Comparison of ENCODE assay signal across 8 mouse cellular contexts in genomic region chr6:86403728-86404099, GRCm38 (mm10). TPM values are rescaled to one million over a fixed set of nuclear protein-coding genes. Genes with fewer than 3 reads are reported as not detected.
DNase-seq lines count a peak whose midpoint lies in the region; ATAC-seq and TF ChIP-seq lines count a peak whose summit lies in the region.

No protein-coding gene starts in this region.

- H3K4me3 ChIP-seq in E14TG2a.4 (replicated peaks; ENCODE audit: low read length), result peak overlapping the region; percentile 90
- H3K4me3 ChIP-seq in erythroblast, embryonic 14.5 days (replicated peaks), result peak overlapping the region; percentile 90
- peak overlapping the region; percentile 81 for H3K4me3 ChIP-seq in liver, postnatal 0 days (ENCODE audit: low read depth, low read length)
- H3K4me3 ChIP-seq in neural tube, embryonic 15.5 days (replicated peaks), result peak overlapping the region; percentile 72

- intact Hi-C loops in heart, postnatal 10 days (cut with DNase I), result no loop called here

- 0% methylated on average over 15 of the region's 15 CpGs for WGBS in liver, postnatal 0 days (ENCODE audit: insufficient replicate concordance)
- under 1% methylated on average over 15 of the region's 15 CpGs for WGBS in neural tube, embryonic 15.5 days

- peaks cover 10% of the 10 kb centered on the region for H3K27me3 ChIP-seq in E14TG2a.4 (ENCODE audit: insufficient read depth, low read length)
- peaks cover 7% of the 10 kb centered on the region for H3K27me3 ChIP-seq in erythroblast, embryonic 14.5 days (ENCODE audit: control insufficient read depth)
- no peaks in the 10 kb centered on the region for H3K27me3 ChIP-seq in liver, postnatal 0 days (ENCODE audit: insufficient read depth, low read length)
- no peaks in the 10 kb centered on the region for H3K27me3 ChIP-seq in neural tube, embryonic 15.5 days (replicated peaks)

- H3K9me3 ChIP-seq in E14TG2a.4 (ENCODE audit: low read length), result no peaks in the 10 kb centered on the region
- no peaks in the 10 kb centered on the region for H3K9me3 ChIP-seq in erythroblast, embryonic 14.5 days (ENCODE audit: control insufficient read depth, low read length)
- no peaks in the 10 kb centered on the region for H3K9me3 ChIP-seq in liver, postnatal 0 days (ENCODE audit: low read length)
- H3K9me3 ChIP-seq in neural tube, embryonic 15.5 days (replicated peaks), result no peaks in the 10 kb centered on the region

- TF ChIP-seq CTCF in E14TG2a.4 (conservative IDR thresholded peaks at IDR 0.05; ENCODE audit: low read length), result no peak
- 0 out of 2 replicates have a peak, but pooled peaks have one; percentile 4 for TF ChIP-seq CTCF in liver, postnatal 0 days (IDR thresholded peaks at IDR 0.05; ENCODE audit: low read depth)

- H3K9ac ChIP-seq in liver, postnatal 0 days (replicated peaks), result peak overlapping the region; percentile 22; the same call in 1 of the 2 replicates
- H3K9ac ChIP-seq in neural tube, embryonic 15.5 days (replicated peaks), result peak overlapping the region; percentile 98; the same call in 1 of the 2 replicates

- peak; percentile 70 for ATAC-seq in liver, postnatal 0 days
- peak; percentile 83 for ATAC-seq in neural tube, embryonic 15.5 days (ENCODE audit: low FRiP score)

- peak; percentile 92 for DNase-seq in brain, adult 2 months (ENCODE audit: low read depth, low spot score)
- peak; percentile 90 to 93 for DNase-seq in heart, postnatal 10 days
- DNase-seq in layer of hippocampus, adult 18-20 months (ENCODE audit: low spot score in 2 of 2), result peak; percentile 88 to 98
- DNase-seq in liver, postnatal 0 days, result peak; percentile 86
- peak; percentile 37 for DNase-seq in urinary bladder, postnatal 10 days (ENCODE audit: low spot score)

- H3K27ac ChIP-seq in liver, postnatal 0 days (ENCODE audit: low read depth), result peak overlapping the region; percentile 97
- H3K27ac ChIP-seq in neural tube, embryonic 15.5 days (replicated peaks), result peak overlapping the region; percentile 100

- H3K4me1 ChIP-seq in E14TG2a.4 (replicated peaks; ENCODE audit: low read depth, low read length), result peaks cover 37% of the 10 kb centered on the region
- H3K4me1 ChIP-seq in erythroblast, embryonic 14.5 days (ENCODE audit: control insufficient read depth), result peaks cover 37% of the 10 kb centered on the region
- H3K4me1 ChIP-seq in liver, postnatal 0 days (ENCODE audit: insufficient read depth), result peaks cover 13% of the 10 kb centered on the region
- H3K4me1 ChIP-seq in neural tube, embryonic 15.5 days, result peaks cover 32% of the 10 kb centered on the region

- peak overlapping the region; percentile 70 for H3K4me2 ChIP-seq in liver, postnatal 0 days (ENCODE audit: low read depth, low read length)
- peak overlapping the region; percentile 56 for H3K4me2 ChIP-seq in neural tube, embryonic 15.5 days

- peak; percentile 13; the same call in 1 of the 2 replicates for TF ChIP-seq EP300 in liver, postnatal 0 days (IDR thresholded peaks at IDR 0.05; ENCODE audit: low read depth)

- peaks cover 11% of the 10 kb centered on the region for H3K36me3 ChIP-seq in E14TG2a.4 (ENCODE audit: insufficient read depth, low read length)
- peaks cover 13% of the 10 kb centered on the region for H3K36me3 ChIP-seq in erythroblast, embryonic 14.5 days (ENCODE audit: control insufficient read depth)
- no peaks in the 10 kb centered on the region for H3K36me3 ChIP-seq in liver, postnatal 0 days (replicated peaks; ENCODE audit: insufficient read depth, low read length)
- H3K36me3 ChIP-seq in neural tube, embryonic 15.5 days, result no peaks in the 10 kb centered on the region

RNA-seq across cellular contexts. Expression of gene Tia1, which starts 0.3 kb away (rescaled TPM):
- polyA plus RNA-seq in erythroblast, embryonic 14.5 days (2012), result 0.58 and 0.72 TPM in 2 replicates
- total RNA-seq in heart, postnatal 10 days (2021), result 10 to 100 TPM; 43.1 to 54.0 TPM
- 100 to 1,000 TPM; 114 to 120 TPM for total RNA-seq in layer of hippocampus, adult 18-20 months (2021)
- polyA plus RNA-seq in liver, postnatal 0 days (2015; fragmentation: Nextera tagmentation; extraction: Ambion mirVana), result 15.2 and 17.2 TPM in 2 replicates
- polyA plus RNA-seq in neural tube, embryonic 15.5 days (2015; fragmentation: Nextera tagmentation; extraction: Ambion mirVana), result 275 and 303 TPM in 2 replicates

RNA-seq across cellular contexts. Expression of gene Pcyox1, which starts 6.8 kb away (rescaled TPM):
- polyA plus RNA-seq in erythroblast, embryonic 14.5 days (2012), result 0.08 and 0.46 TPM in 2 replicates
- total RNA-seq in heart, postnatal 10 days (2021), result 10 to 100 TPM; 62.8 to 70.7 TPM
- 100 to 1,000 TPM; 111 to 113 TPM for total RNA-seq in layer of hippocampus, adult 18-20 months (2021)
- 69.6 and 80.4 TPM in 2 replicates for polyA plus RNA-seq in liver, postnatal 0 days (2015; fragmentation: Nextera tagmentation; extraction: Ambion mirVana)
- 79.8 and 89.6 TPM in 2 replicates for polyA plus RNA-seq in neural tube, embryonic 15.5 days (2015; fragmentation: Nextera tagmentation; extraction: Ambion mirVana)

RNA-seq across cellular contexts. Expression of gene Gm44790, which starts 22.7 kb away (rescaled TPM):
- polyA plus RNA-seq in erythroblast, embryonic 14.5 days (2012), result not detected in 2 replicates
- total RNA-seq in heart, postnatal 10 days (2021), result under 1 TPM in 1 of 2 experiments, not detected in 1; 0.93 TPM
- total RNA-seq in layer of hippocampus, adult 18-20 months (2021), result 1 to 10 TPM in 1 of 2 experiments, under 1 TPM in 1; 0.84 to 2.8 TPM
- polyA plus RNA-seq in liver, postnatal 0 days (2015; fragmentation: Nextera tagmentation; extraction: Ambion mirVana), result not detected in 2 replicates
- not detected in 2 replicates for polyA plus RNA-seq in neural tube, embryonic 15.5 days (2015; fragmentation: Nextera tagmentation; extraction: Ambion mirVana)

RNA-seq across cellular contexts. Expression of gene Snrpg, which starts 32.6 kb away (rescaled TPM):
- 2.2 and 3.6 TPM in 2 replicates for polyA plus RNA-seq in erythroblast, embryonic 14.5 days (2012)
- total RNA-seq in heart, postnatal 10 days (2021), result 10 to 100 TPM; 64.9 to 74.6 TPM
- total RNA-seq in layer of hippocampus, adult 18-20 months (2021), result 10 to 100 TPM; 55.5 to 74.0 TPM
- 174 and 204 TPM in 2 replicates for polyA plus RNA-seq in liver, postnatal 0 days (2015; fragmentation: Nextera tagmentation; extraction: Ambion mirVana)
- 344 and 348 TPM in 2 replicates for polyA plus RNA-seq in neural tube, embryonic 15.5 days (2015; fragmentation: Nextera tagmentation; extraction: Ambion mirVana)

RNA-seq across cellular contexts. Expression of gene C87436, which starts 34.5 kb away (rescaled TPM):
- polyA plus RNA-seq in erythroblast, embryonic 14.5 days (2012), result 0.84 and 1.5 TPM in 2 replicates
- total RNA-seq in heart, postnatal 10 days (2021), result 10 to 100 TPM; 10.5 to 11.4 TPM
- total RNA-seq in layer of hippocampus, adult 18-20 months (2021), result 10 to 100 TPM; 17.5 to 17.8 TPM
- 9.5 and 10.4 TPM in 2 replicates for polyA plus RNA-seq in liver, postnatal 0 days (2015; fragmentation: Nextera tagmentation; extraction: Ambion mirVana)
- 22.2 and 25.6 TPM in 2 replicates for polyA plus RNA-seq in neural tube, embryonic 15.5 days (2015; fragmentation: Nextera tagmentation; extraction: Ambion mirVana)

Comparison
In these comparisons a context has a peak if more than half of its experiments do, and no peak if none do; other contexts are left out.
1. Peak in every context shown above with its lines: DNase-seq, ATAC-seq, H3K4me3 ChIP-seq and H3K27ac ChIP-seq.
2. DNase-seq: peak in every context shown above with its lines; median percentile 93 in layer of hippocampus, adult 18-20 months; 92 in brain, adult 2 months; 92 in heart, postnatal 10 days; 86 in liver, postnatal 0 days; 37 in urinary bladder, postnatal 10 days.
3. RNA of gene Tia1, which starts 0.3 kb away (polyA plus RNA-seq): 275 to 303 TPM in neural tube, embryonic 15.5 days; 15.2 to 17.2 TPM in liver, postnatal 0 days and 0.58 to 0.72 TPM in erythroblast, embryonic 14.5 days; every median in the first group is over 10 times any median in the second.
4. RNA of gene Pcyox1, which starts 6.8 kb away (polyA plus RNA-seq): 79.8 to 89.6 TPM in neural tube, embryonic 15.5 days and 69.6 to 80.4 TPM in liver, postnatal 0 days; 0.08 to 0.46 TPM in erythroblast, embryonic 14.5 days; every median in the first group is over 10 times any median in the second.